In the genomic region with DNA sequence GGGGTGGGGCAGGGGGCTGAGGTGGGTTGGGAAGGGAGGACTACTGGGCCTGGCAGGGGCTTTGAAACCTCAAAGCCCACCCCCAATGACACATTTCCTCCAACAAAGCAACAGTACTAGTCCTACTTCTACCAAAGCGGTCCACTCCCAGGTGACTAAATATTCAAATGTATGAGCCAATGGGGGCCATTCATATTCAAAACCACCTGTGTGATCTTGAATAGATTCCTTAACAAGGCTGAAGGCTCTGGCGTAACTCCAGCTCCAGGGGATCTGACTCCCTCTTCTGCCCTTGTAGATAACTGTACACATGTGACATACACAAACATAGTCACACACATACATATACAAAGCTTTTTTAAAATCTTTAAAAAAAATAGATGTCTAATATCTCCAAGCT, we compare ENCODE assay signal across 14 mouse cellular contexts. TPM values are rescaled to one million over a fixed set of nuclear protein-coding genes. Genes with fewer than 3 reads are reported as not detected.
DNase-seq lines count a peak whose midpoint lies in the region; ATAC-seq lines count a peak whose summit lies in the region.
"Had no signal": no experiment of that assay in that cellular context is flagged by ENCODE, and none has a peak within 500 bp of the region (broad histone marks: within the 10 kb centered on the region; RNA-seq: fewer than 3 reads in every experiment).

No protein-coding gene starts in this region.

- H3K9me3 ChIP-seq in heart, embryonic 11.5 days (replicated peaks; ENCODE audit: control insufficient read depth, low read length): no peaks in the 10 kb centered on the region
- H3K9me3 ChIP-seq in midbrain, embryonic 14.5 days (ENCODE audit: control insufficient read depth, low read length): no peaks in the 10 kb centered on the region
- H3K9me3 ChIP-seq in midbrain, embryonic 10.5 days (replicated peaks): no peaks in the 10 kb centered on the region
- H3K9me3 ChIP-seq in neural tube, embryonic 13.5 days: no peaks in the 10 kb centered on the region
- H3K9me3 ChIP-seq: embryonic facial prominence, embryonic 15.5 days; limb, embryonic 15.5 days had no signal

- H3K9ac ChIP-seq in heart, embryonic 11.5 days (ENCODE audit: low read depth, low read length): no peak overlapping the region
- no peak overlapping the region for H3K9ac ChIP-seq in midbrain, embryonic 14.5 days (replicated peaks; ENCODE audit: low read length)
- H3K9ac ChIP-seq in neural tube, embryonic 13.5 days: no peak overlapping the region
- H3K9ac ChIP-seq: limb, embryonic 15.5 days had no signal

- H3K4me1 ChIP-seq in heart, embryonic 11.5 days (ENCODE audit: control insufficient read depth, insufficient read depth, low read length): peaks cover 3% of the 10 kb centered on the region; the same call in 1 of the 2 replicates
- peaks cover 5% of the 10 kb centered on the region; the same call in 1 of the 2 replicates for H3K4me1 ChIP-seq in midbrain, embryonic 14.5 days (ENCODE audit: control insufficient read depth, insufficient read depth, low read length)
- H3K4me1 ChIP-seq in midbrain, embryonic 10.5 days: peaks cover 9% of the 10 kb centered on the region
- peaks cover 10% of the 10 kb centered on the region for H3K4me1 ChIP-seq in neural tube, embryonic 13.5 days (replicated peaks)

- no peak overlapping the region for H3K27ac ChIP-seq in heart, embryonic 11.5 days (ENCODE audit: low read depth, low read length)
- no peak overlapping the region for H3K27ac ChIP-seq in midbrain, embryonic 14.5 days (replicated peaks; ENCODE audit: low read depth, low read length)
- no peak overlapping the region for H3K27ac ChIP-seq in midbrain, embryonic 10.5 days (replicated peaks)
- H3K27ac ChIP-seq in neural tube, embryonic 13.5 days (replicated peaks): no peak overlapping the region
- H3K27ac ChIP-seq: embryonic facial prominence, embryonic 15.5 days; limb, embryonic 15.5 days had no signal

- peaks cover 4% of the 10 kb centered on the region; the same call in 1 of the 2 replicates for H3K27me3 ChIP-seq in heart, embryonic 11.5 days (ENCODE audit: control insufficient read depth, insufficient read depth, low read length)
- no peaks in the 10 kb centered on the region for H3K27me3 ChIP-seq in midbrain, embryonic 14.5 days (ENCODE audit: control insufficient read depth, insufficient read depth, low read length)
- H3K27me3 ChIP-seq in midbrain, embryonic 10.5 days (ENCODE audit: low read depth, poor library complexity, severe bottlenecking): peaks cover 40% of the 10 kb centered on the region
- H3K27me3 ChIP-seq in neural tube, embryonic 13.5 days: peaks cover 19% of the 10 kb centered on the region
- H3K27me3 ChIP-seq: embryonic facial prominence, embryonic 15.5 days had no signal

- WGBS in heart, embryonic 11.5 days (ENCODE audit: insufficient replicate concordance): 78% methylated on average over 2 of the region's 2 CpGs
- WGBS in midbrain, embryonic 14.5 days: 85% methylated on average over 2 of the region's 2 CpGs
- WGBS in midbrain, embryonic 10.5 days: 87% methylated on average over 2 of the region's 2 CpGs
- WGBS in neural tube, embryonic 13.5 days: 76% methylated on average over 2 of the region's 2 CpGs

- DNase-seq in heart, adult 9 months (ENCODE audit: low spot score in 2 of 2): no peak
- no peak for DNase-seq in midbrain, embryonic 14.5 days
- no peak for DNase-seq in midbrain, embryonic 10.5 days (ENCODE audit: low spot score)
- DNase-seq in cerebellum, adult 9-11 months: peak; percentile 58
- no peak for DNase-seq in urinary bladder, adult 18-20 months (ENCODE audit: low spot score in 2 of 2)
- DNase-seq: adrenal gland, postnatal 25 days; lung, embryonic 14.5 days; thymus, adult 18-20 months had no signal

- H3K36me3 ChIP-seq in heart, embryonic 11.5 days (ENCODE audit: control insufficient read depth, insufficient read depth, low read length): no peaks in the 10 kb centered on the region
- H3K36me3 ChIP-seq in midbrain, embryonic 14.5 days (ENCODE audit: control insufficient read depth, insufficient read depth, low read length): no peaks in the 10 kb centered on the region
- H3K36me3 ChIP-seq in midbrain, embryonic 10.5 days: no peaks in the 10 kb centered on the region
- no peaks in the 10 kb centered on the region for H3K36me3 ChIP-seq in neural tube, embryonic 13.5 days
- H3K36me3 ChIP-seq: embryonic facial prominence, embryonic 15.5 days; limb, embryonic 15.5 days had no signal

- ATAC-seq in heart, embryonic 11.5 days (replicated peaks; ENCODE audit: insufficient number of reproducible peaks, low FRiP score, low TSS enrichment): no peak
- no peak for ATAC-seq in midbrain, embryonic 14.5 days (ENCODE audit: low FRiP score, low TSS enrichment)
- ATAC-seq in neural tube, embryonic 13.5 days (ENCODE audit: low read depth): no peak

- peak overlapping the region; percentile 75 for H3K4me2 ChIP-seq in heart, embryonic 11.5 days
- H3K4me2 ChIP-seq in midbrain, embryonic 14.5 days (ENCODE audit: low read length): peak overlapping the region; percentile 71
- H3K4me2 ChIP-seq in neural tube, embryonic 13.5 days: peak overlapping the region; percentile 69; the same call in 1 of the 2 replicates

- H3K4me3 ChIP-seq in heart, embryonic 11.5 days (ENCODE audit: low read depth, low read length): 0 out of 2 replicates have a peak overlapping the region, but pooled peaks have one; percentile 45
- H3K4me3 ChIP-seq in midbrain, embryonic 14.5 days (replicated peaks; ENCODE audit: low read depth, low read length): no peak overlapping the region
- no peak overlapping the region for H3K4me3 ChIP-seq in midbrain, embryonic 10.5 days
- H3K4me3 ChIP-seq in neural tube, embryonic 13.5 days: peak overlapping the region; percentile 47; the same call in 1 of the 2 replicates

RNA-seq across cellular contexts. Expression of a gene that starts 1.1 kb away (rescaled TPM):
- polyA plus RNA-seq in heart, embryonic 11.5 days (2014; fragmentation: Nextera tagmentation; extraction: Ambion mirVana): 0.49 and 0.62 TPM in 2 replicates
- 3.5 and 6.4 TPM in 2 replicates for polyA plus RNA-seq in midbrain, embryonic 14.5 days (2014; fragmentation: Nextera tagmentation; extraction: Ambion mirVana)
- 0.07 TPM in 1 of 2 replicates, not detected in the other for polyA plus RNA-seq in midbrain, embryonic 10.5 days (2016; fragmentation: Nextera tagmentation; extraction: Ambion mirVana)
- polyA plus RNA-seq in neural tube, embryonic 13.5 days (2015; fragmentation: Nextera tagmentation; extraction: Ambion mirVana): 1.1 and 1.3 TPM in 2 replicates
- polyA plus RNA-seq: kidney, embryonic 14.5 days; lung, embryonic 14.5 days; spleen, adult 2 months had no signal

RNA-seq across cellular contexts. Expression of a gene that starts 45.0 kb away (rescaled TPM):
- not detected in 2 replicates for polyA plus RNA-seq in heart, embryonic 11.5 days (2014; fragmentation: Nextera tagmentation; extraction: Ambion mirVana)
- not detected in 2 replicates for polyA plus RNA-seq in midbrain, embryonic 14.5 days (2014; fragmentation: Nextera tagmentation; extraction: Ambion mirVana)
- 0.02 TPM in 1 of 2 replicates, not detected in the other for polyA plus RNA-seq in midbrain, embryonic 10.5 days (2016; fragmentation: Nextera tagmentation; extraction: Ambion mirVana)
- 0.06 TPM in 1 of 2 replicates, not detected in the other for polyA plus RNA-seq in neural tube, embryonic 13.5 days (2015; fragmentation: Nextera tagmentation; extraction: Ambion mirVana)
- polyA plus RNA-seq: kidney, embryonic 14.5 days; lung, embryonic 14.5 days had no signal

Comparison
In these comparisons a context has a peak if more than half of its experiments do, and no peak if none do; other contexts are left out.
1. H3K4me3 ChIP-seq: peak in heart, embryonic 11.5 days (single experiment) and neural tube, embryonic 13.5 days (single experiment); none in midbrain, embryonic 14.5 days (single experiment) and midbrain, embryonic 10.5 days (single experiment).
2. Peak in every context shown above with its lines, with median percentiles within 50 percentile points of each other: H3K4me2 ChIP-seq.